Mouse (Mus musculus) left cerebral cortex, adult 6 months (tissue): ENCODE results near the gene Krt4. TPM values are rescaled to one million over a fixed set of nuclear protein-coding genes. Genes with fewer than 3 reads are reported as not detected.

ENCODE experiments used
- long read RNA-seq, 2 experiments: library from polyadenylated mRNA; unstranded; transcript quantifications; one replicate each; pipeline ENCODE4 v2.0.0; 2019 to 2020
- polyA plus RNA-seq: library from polyadenylated mRNA; unstranded; fragments of <200 nt; fragmentation: Nextera tagmentation; gene quantifications from 2 replicates; pipeline ENCODE4 v1.2.3, GENCODE M21; 2021

Krt4 gene
- not detected in 2 replicates for polyA plus RNA-seq
- long read RNA-seq, experiment 1 = 0 reads
- long read RNA-seq, experiment 2 = 0 reads

GRCm38 (mm10) chr15:101924635-101925034 is at the start of gene Krt4:
Krt4 (minus strand) TSS chr15:101924735.

DNA sequence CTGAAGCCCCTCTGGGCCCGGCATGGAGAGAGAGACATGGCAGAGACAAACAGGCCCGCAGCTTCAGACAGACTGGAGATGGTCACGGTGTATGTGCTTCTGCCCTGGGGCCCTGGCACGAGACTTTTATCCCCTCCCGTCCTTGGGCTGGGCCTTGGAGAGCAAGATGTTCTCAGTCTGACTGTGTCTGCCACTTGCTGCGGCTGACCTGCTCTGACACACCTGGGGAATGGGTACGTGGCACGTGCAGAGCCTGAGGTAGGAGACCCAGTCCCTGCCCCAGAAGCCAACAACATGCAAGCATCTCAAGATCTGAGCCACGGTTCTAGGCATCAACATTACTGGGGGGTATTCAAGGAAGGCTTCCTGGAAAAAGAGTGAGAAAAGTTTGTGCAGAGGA is 29.7 kb upstream of the Krt4 start, which contains the start of gene Krt78:
Gene Krt78, minus strand, starts transcription at position 101 of the 400 bp plus-strand sequence.

GRCm38 (mm10) chr15:101940274-101940829 is 15.8 kb upstream of the Krt4 start, which contains the start of gene Krt79:
Krt79 (minus strand) TSS chr15:101940324.

DNA sequence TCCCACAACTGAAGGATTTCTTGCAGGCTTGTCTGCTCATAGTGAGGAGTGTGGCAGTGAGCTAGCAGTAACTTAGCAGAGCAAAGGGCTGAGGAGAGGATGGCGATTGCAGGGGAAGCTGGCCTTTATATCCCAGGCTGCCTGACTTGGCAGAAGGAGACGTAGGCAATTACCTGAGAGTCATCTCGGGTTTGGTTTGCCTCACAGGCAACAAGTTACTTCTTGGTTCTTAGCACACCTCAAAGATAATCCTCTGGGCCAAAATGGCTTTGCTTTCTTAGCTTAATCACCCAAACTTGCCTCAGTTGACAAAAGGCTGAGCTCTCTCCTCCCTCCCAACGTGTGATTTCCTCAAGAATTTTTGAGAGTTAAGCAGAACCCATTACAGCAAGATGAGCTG is 31.7 kb downstream of the Krt4 start, which contains the start of gene Krt76:
Gene Krt76, minus strand, starts transcription at position 101 of the 400 bp plus-strand sequence.

DNA sequence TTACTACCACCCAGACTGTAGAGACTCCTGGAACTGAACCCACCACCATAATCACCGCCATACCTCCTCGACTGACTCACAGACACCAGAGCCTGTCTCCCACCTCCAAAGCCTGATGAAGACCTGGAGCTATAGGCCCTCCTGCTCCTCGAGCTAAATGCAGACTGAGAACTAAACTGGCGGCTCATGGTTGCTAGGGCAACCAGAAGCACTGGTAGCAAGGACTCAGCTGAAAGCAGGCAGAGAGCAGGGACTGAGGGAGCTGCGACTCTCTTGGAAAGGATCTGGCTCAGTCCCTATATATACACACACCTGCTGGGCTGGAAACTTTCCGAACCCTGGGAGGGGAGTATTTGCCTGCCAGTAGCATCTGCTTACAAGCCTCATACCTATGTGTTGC is 55.1 kb downstream of the Krt4 start, which contains the start of gene Krt77:
Gene Krt77, minus strand, starts transcription at position 275 of the 400 bp plus-strand sequence.

Other genes with a start within 250 kb of the Krt4 start
- not detected in 2 replicates for gene Krt6b, start 244.4 kb downstream of the Krt4 start, polyA plus RNA-seq
- not detected in 2 replicates for gene Krt6a, start 230.4 kb downstream of the Krt4 start, polyA plus RNA-seq
- not detected in 2 replicates for gene Krt5, start 211.8 kb downstream of the Krt4 start, polyA plus RNA-seq
- gene Krt71, start 181.6 kb downstream of the Krt4 start, polyA plus RNA-seq = not detected in 2 replicates
- not detected in 2 replicates for gene Krt72, start 138.3 kb downstream of the Krt4 start, polyA plus RNA-seq
- gene Krt73, start 122.4 kb downstream of the Krt4 start, polyA plus RNA-seq = 0.33 and 0.61 TPM in 2 replicates
- gene Krt2, start 106.6 kb downstream of the Krt4 start, polyA plus RNA-seq = 0.10 and 0.15 TPM in 2 replicates
- 1.9 and 3.6 TPM in 2 replicates for gene Krt1, start 73.9 kb downstream of the Krt4 start, polyA plus RNA-seq
- gene Krt77, start 55.0 kb downstream of the Krt4 start, polyA plus RNA-seq = 2.5 and 3.3 TPM in 2 replicates
- not detected in 2 replicates for gene Krt76, start 31.8 kb downstream of the Krt4 start, polyA plus RNA-seq
- 0.12 TPM in 1 of 2 replicates, not detected in the other for gene Krt79, start 15.6 kb upstream of the Krt4 start, polyA plus RNA-seq
- not detected in 2 replicates for gene Krt78, start 29.6 kb upstream of the Krt4 start, polyA plus RNA-seq
- gene Krt8, start 79.7 kb upstream of the Krt4 start, polyA plus RNA-seq = 0.09 and 0.16 TPM in 2 replicates
- gene Krt18, start 103.4 kb upstream of the Krt4 start, polyA plus RNA-seq = 0.41 and 1.1 TPM in 2 replicates
- gene Eif4b, start 149.0 kb upstream of the Krt4 start, polyA plus RNA-seq = 63.4 and 70.1 TPM in 2 replicates
- gene Tns2, start 175.7 kb upstream of the Krt4 start, polyA plus RNA-seq = 4.7 and 7.1 TPM in 2 replicates
- gene Spryd3, start 211.5 kb upstream of the Krt4 start, polyA plus RNA-seq = 30.7 and 78.8 TPM in 2 replicates
- 189 and 214 TPM in 2 replicates for gene Igfbp6, start 219.6 kb upstream of the Krt4 start, polyA plus RNA-seq
- 0.05 and 0.12 TPM in 2 replicates for gene Soat2, start 225.8 kb upstream of the Krt4 start, polyA plus RNA-seq